Mouse (Mus musculus) monocyte, adult 59 days (primary cell): Measurements from ENCODE around the gene Neurod6. TPM values are rescaled to one million over a fixed set of nuclear protein-coding genes. Genes with fewer than 3 reads are reported as not detected.

Source experiments
- total RNA-seq, 2 experiments: library from RNA; stranded (reverse); gene quantifications; one replicate each; pipeline ENCODE4 v1.2.4; 2023

Neurod6 gene
- not detected for total RNA-seq

GRCm38 (mm10) chr6:55680974-55681373, at the start of gene Neurod6:
Gene Neurod6 (minus strand): TSS chr6:55681263.

Other genes with a start within 250 kb of the Neurod6 start
- gene Adcyap1r1, start 229.3 kb downstream of the Neurod6 start, total RNA-seq, result not detected
- gene Itprid1, start 155.6 kb upstream of the Neurod6 start, total RNA-seq, result not detected